Mouse (Mus musculus): ENCODE results near the gene Rab36.

GRCm38 (mm10) chr10:75093252-75093987, 56.6 kb downstream of the Rab36 start:
- no peak for TF ChIP-seq EP300 (optimal IDR thresholded peaks at IDR 0.05)
- no peak for TF ChIP-seq CTCF (IDR thresholded peaks at IDR 0.05; ENCODE audit: low read depth)

Measured in stomach, postnatal 0 days (tissue).